Mouse (Mus musculus): ENCODE results near the gene Oas1c. TPM values are rescaled to one million over a fixed set of nuclear protein-coding genes. Genes with fewer than 3 reads are reported as not detected.
A peak's percentile ranks its signal among the peaks of the same experiment; 100 is the strongest.

Gene Oas1c
- polyA plus RNA-seq, 1 experiment: 3.0 TPM

DNA sequence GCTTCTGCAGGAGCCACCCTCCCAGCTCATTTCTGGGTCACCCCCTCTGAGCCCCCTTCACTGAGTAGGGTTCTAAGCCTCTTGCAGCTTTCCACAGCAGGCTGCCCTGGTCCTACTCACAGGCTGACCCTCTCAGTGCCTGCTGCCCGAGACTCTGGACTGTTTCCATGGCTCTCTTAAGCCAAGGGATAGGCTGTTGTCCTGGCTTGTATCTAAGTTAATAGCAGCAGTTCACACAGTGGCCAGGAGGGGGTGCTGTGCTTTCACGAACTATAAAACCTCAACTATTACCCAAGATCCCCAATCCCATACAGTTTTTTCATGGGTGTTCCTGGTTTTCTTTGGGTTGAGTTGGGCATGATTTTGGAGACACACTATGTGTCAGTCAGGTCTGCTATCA is 19.3 kb downstream of the Oas1c start:
- TF ChIP-seq POLR2A (IDR thresholded peaks at IDR 0.05; ENCODE audit: insufficient read depth, low read length): no peak
- TF ChIP-seq CTCF (IDR thresholded peaks at IDR 0.05; ENCODE audit: low read depth, low read length): peak; percentile 40
- Histone ChIP-seq H3K27me3 (ENCODE audit: control insufficient read depth, insufficient read depth, low read length, poor library complexity, severe bottlenecking) (no peaks in the 10 kb centered on the region), H3K9ac (ENCODE audit: low read depth, poor library complexity, severe bottlenecking) (no peak overlapping the region), H3K4me1 (ENCODE audit: control insufficient read depth, insufficient read depth, low read length) (no peaks in the 10 kb centered on the region), H3K27ac (ENCODE audit: insufficient read depth, low read length) (no peak overlapping the region), H3K4me3 (ENCODE audit: low read depth, low read length) (no peak overlapping the region), H3K9me3 (replicated peaks; ENCODE audit: control insufficient read depth, insufficient read depth, low read length, poor library complexity, severe bottlenecking) (no peaks in the 10 kb centered on the region), H3K36me3 (ENCODE audit: control insufficient read depth, insufficient read depth, low read length, poor library complexity, severe bottlenecking) (no peaks in the 10 kb centered on the region)

DNA sequence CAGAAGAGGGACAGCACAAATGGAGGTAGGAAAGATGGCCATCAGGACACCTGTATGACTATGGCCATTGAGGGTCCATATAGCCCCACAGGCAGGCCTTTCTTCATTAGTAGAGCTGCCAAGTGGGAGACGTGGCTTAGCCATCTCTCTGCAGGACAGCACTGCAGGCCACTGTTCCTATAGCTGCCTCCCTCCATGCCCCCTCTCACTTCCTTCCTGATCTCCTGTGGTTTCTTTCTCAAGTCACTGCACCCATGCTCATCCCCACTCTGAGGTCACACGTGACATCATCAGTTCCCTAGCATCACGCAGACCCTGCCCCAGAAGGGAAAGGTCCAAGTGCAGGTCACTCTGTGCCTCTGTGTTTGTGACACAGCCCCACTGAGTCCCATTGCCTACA is 25.3 kb downstream of the Oas1c start:
- no peak overlapping the region for H3K4me3 ChIP-seq (ENCODE audit: low read depth, low read length)
- H3K27me3 ChIP-seq (ENCODE audit: control insufficient read depth, insufficient read depth, low read length, poor library complexity, severe bottlenecking): no peaks in the 10 kb centered on the region
- no peak overlapping the region for H3K9ac ChIP-seq (ENCODE audit: low read depth, poor library complexity, severe bottlenecking)
- TF ChIP-seq CTCF (IDR thresholded peaks at IDR 0.05; ENCODE audit: low read depth, low read length) (no peak), POLR2A (IDR thresholded peaks at IDR 0.05; ENCODE audit: insufficient read depth, low read length) (no peak), EP300 (IDR thresholded peaks at IDR 0.05; ENCODE audit: insufficient read depth, low read depth, low read length) (no peak)
- H3K27ac ChIP-seq (ENCODE audit: insufficient read depth, low read length): no peak overlapping the region
- no peaks in the 10 kb centered on the region for H3K9me3 ChIP-seq (replicated peaks; ENCODE audit: control insufficient read depth, insufficient read depth, low read length, poor library complexity, severe bottlenecking)
- H3K36me3 ChIP-seq (ENCODE audit: control insufficient read depth, insufficient read depth, low read length, poor library complexity, severe bottlenecking): no peaks in the 10 kb centered on the region
- H3K4me1 ChIP-seq (ENCODE audit: control insufficient read depth, insufficient read depth, low read length): no peaks in the 10 kb centered on the region

DNA sequence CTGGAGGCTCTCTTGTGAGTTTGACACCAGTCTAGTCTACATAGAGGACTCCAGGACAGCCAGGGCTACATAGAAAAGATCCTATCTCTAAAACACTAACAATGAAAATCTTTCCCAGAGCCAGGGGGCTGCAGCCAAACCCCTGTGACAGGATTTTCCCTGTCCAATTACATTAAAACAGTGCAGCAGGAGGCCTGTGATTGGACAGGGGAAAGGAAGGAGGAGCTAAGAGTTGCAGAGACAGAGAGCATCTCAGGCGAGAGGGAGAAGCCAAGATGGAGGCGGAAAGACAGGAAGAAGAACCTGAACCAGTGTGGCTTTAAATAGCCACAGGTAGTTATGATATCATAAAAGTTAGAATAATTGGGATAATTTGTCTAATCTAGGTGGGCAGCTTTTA is 29.9 kb downstream of the Oas1c start:
- no peaks in the 10 kb centered on the region for H3K27me3 ChIP-seq (ENCODE audit: control insufficient read depth, insufficient read depth, low read length, poor library complexity, severe bottlenecking)
- no peak overlapping the region for H3K4me3 ChIP-seq (ENCODE audit: low read depth, low read length)
- no peak for TF ChIP-seq CTCF (IDR thresholded peaks at IDR 0.05; ENCODE audit: low read depth, low read length)
- no peak for TF ChIP-seq EP300 (IDR thresholded peaks at IDR 0.05; ENCODE audit: insufficient read depth, low read depth, low read length)
- no peak for TF ChIP-seq POLR2A (IDR thresholded peaks at IDR 0.05; ENCODE audit: insufficient read depth, low read length)
- H3K36me3 ChIP-seq (ENCODE audit: control insufficient read depth, insufficient read depth, low read length, poor library complexity, severe bottlenecking): no peaks in the 10 kb centered on the region
- no peaks in the 10 kb centered on the region for H3K4me1 ChIP-seq (ENCODE audit: control insufficient read depth, insufficient read depth, low read length)
- H3K27ac ChIP-seq (ENCODE audit: insufficient read depth, low read length): no peak overlapping the region
- no peak overlapping the region for H3K9ac ChIP-seq (ENCODE audit: low read depth, poor library complexity, severe bottlenecking)
- no peaks in the 10 kb centered on the region for H3K9me3 ChIP-seq (replicated peaks; ENCODE audit: control insufficient read depth, insufficient read depth, low read length, poor library complexity, severe bottlenecking)

DNA sequence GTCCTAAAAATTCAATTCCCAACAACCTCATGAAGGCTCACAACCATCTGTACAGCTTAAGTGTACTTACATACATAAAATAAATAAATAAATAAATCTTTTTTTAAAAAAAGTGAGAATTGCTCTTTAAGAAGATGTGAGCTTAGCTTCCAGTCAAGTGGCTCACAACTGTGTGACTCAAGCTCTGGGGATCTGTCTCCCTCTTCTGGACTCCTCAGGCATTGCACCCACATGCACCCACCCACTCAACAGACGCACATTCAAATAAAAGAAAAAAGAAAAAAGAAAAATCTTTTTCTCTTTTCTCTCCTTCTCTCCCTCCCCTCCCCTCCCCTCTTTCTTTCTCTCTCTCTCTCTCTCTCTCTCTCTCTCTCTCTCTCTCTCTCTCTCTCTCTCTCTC is 30.7 kb downstream of the Oas1c start:
- Histone ChIP-seq H3K9me3 (replicated peaks; ENCODE audit: control insufficient read depth, insufficient read depth, low read length, poor library complexity, severe bottlenecking) (no peaks in the 10 kb centered on the region), H3K36me3 (ENCODE audit: control insufficient read depth, insufficient read depth, low read length, poor library complexity, severe bottlenecking) (no peaks in the 10 kb centered on the region), H3K27ac (ENCODE audit: insufficient read depth, low read length) (no peak overlapping the region), H3K4me3 (ENCODE audit: low read depth, low read length) (no peak overlapping the region), H3K4me1 (ENCODE audit: control insufficient read depth, insufficient read depth, low read length) (no peaks in the 10 kb centered on the region), H3K9ac (ENCODE audit: low read depth, poor library complexity, severe bottlenecking) (no peak overlapping the region), H3K27me3 (ENCODE audit: control insufficient read depth, insufficient read depth, low read length, poor library complexity, severe bottlenecking) (no peaks in the 10 kb centered on the region)
- TF ChIP-seq POLR2A (IDR thresholded peaks at IDR 0.05; ENCODE audit: insufficient read depth, low read length) (no peak), CTCF (IDR thresholded peaks at IDR 0.05; ENCODE audit: low read depth, low read length) (peak; percentile 49)

DNA sequence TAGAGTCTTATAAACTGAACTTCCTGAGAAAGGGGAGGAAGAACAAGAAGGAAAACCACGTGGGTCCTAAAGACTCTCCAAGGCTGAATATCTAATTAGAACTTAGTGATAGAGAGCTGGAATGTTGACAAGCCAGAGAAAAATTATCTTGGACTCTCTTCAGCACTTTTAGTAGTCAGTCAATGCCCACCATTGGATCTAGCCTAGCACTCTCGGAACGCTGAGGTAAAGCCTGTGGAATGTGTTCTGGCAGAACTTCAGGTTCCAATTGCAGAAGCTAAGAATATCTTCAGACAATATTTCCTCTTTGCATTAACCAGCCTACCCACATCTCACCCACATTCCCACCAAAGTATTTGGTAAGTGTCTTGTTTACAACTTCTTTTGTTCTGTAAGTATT is 32.4 kb downstream of the Oas1c start:
- no peak overlapping the region for H3K4me3 ChIP-seq (ENCODE audit: low read depth, low read length)
- no peaks in the 10 kb centered on the region for H3K27me3 ChIP-seq (ENCODE audit: control insufficient read depth, insufficient read depth, low read length, poor library complexity, severe bottlenecking)
- TF ChIP-seq CTCF (IDR thresholded peaks at IDR 0.05; ENCODE audit: low read depth, low read length) (no peak), EP300 (IDR thresholded peaks at IDR 0.05; ENCODE audit: insufficient read depth, low read depth, low read length) (no peak), POLR2A (IDR thresholded peaks at IDR 0.05; ENCODE audit: insufficient read depth, low read length) (no peak)
- no peak overlapping the region for H3K27ac ChIP-seq (ENCODE audit: insufficient read depth, low read length)
- no peak overlapping the region for H3K9ac ChIP-seq (ENCODE audit: low read depth, poor library complexity, severe bottlenecking)
- no peaks in the 10 kb centered on the region for H3K36me3 ChIP-seq (ENCODE audit: control insufficient read depth, insufficient read depth, low read length, poor library complexity, severe bottlenecking)
- H3K4me1 ChIP-seq (ENCODE audit: control insufficient read depth, insufficient read depth, low read length): peaks cover 2% of the 10 kb centered on the region
- no peaks in the 10 kb centered on the region for H3K9me3 ChIP-seq (replicated peaks; ENCODE audit: control insufficient read depth, insufficient read depth, low read length, poor library complexity, severe bottlenecking)

DNA sequence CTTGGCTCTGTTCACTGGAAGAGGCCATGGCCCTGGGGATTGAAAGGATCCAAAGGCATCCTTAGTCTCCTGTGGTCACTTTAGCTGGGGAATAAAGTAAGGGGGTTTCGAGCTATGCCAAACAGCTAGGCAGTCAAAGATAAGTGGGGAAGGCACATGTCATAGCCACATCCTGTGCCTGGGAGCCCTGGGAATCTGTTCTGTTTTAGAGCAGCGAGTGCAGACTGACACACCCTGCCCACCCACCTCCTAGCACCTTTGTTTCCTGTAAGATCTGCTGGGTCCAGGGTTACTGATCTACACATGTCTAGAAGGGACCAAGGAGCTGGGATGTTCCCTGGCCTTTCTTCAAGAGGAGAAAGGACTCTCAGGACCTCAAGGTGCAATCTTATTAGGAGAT is 33.4 kb downstream of the Oas1c start:
- H3K4me1 ChIP-seq (ENCODE audit: control insufficient read depth, insufficient read depth, low read length): peaks cover 2% of the 10 kb centered on the region
- no peak for TF ChIP-seq CTCF (IDR thresholded peaks at IDR 0.05; ENCODE audit: low read depth, low read length)
- no peak for TF ChIP-seq POLR2A (IDR thresholded peaks at IDR 0.05; ENCODE audit: insufficient read depth, low read length)
- TF ChIP-seq EP300 (IDR thresholded peaks at IDR 0.05; ENCODE audit: insufficient read depth, low read depth, low read length): no peak
- no peaks in the 10 kb centered on the region for H3K36me3 ChIP-seq (ENCODE audit: control insufficient read depth, insufficient read depth, low read length, poor library complexity, severe bottlenecking)
- no peak overlapping the region for H3K27ac ChIP-seq (ENCODE audit: insufficient read depth, low read length)
- no peaks in the 10 kb centered on the region for H3K9me3 ChIP-seq (replicated peaks; ENCODE audit: control insufficient read depth, insufficient read depth, low read length, poor library complexity, severe bottlenecking)
- no peak overlapping the region for H3K4me3 ChIP-seq (ENCODE audit: low read depth, low read length)
- H3K27me3 ChIP-seq (ENCODE audit: control insufficient read depth, insufficient read depth, low read length, poor library complexity, severe bottlenecking): no peaks in the 10 kb centered on the region
- no peak overlapping the region for H3K9ac ChIP-seq (ENCODE audit: low read depth, poor library complexity, severe bottlenecking)

Data from ES-Bruce4 (cell line).